Mouse (Mus musculus) kidney, embryonic 15.5 days (tissue): ENCODE results near the gene Cox15. TPM values are rescaled to one million over a fixed set of nuclear protein-coding genes. Genes with fewer than 3 reads are reported as not detected.

Experiments
- ATAC-seq: fragments of 200-750 bp; cut with Nextera tagmentation; replicated peaks from 2 replicates; pipeline ENCODE4 v1.8.0; 2017; ENCODE audit warnings: moderate TSS enrichment; ENCODE audit not compliant: low FRiP score
- H3K27ac ChIP-seq: fragments of 300-500 bp; sonication (generic); 2 replicates; pipeline ENCODE4 v1.5.1; 2015; ENCODE audit warnings: mild to moderate bottlenecking, inconsistent platforms
- H3K27me3 ChIP-seq: fragments of 300-500 bp; sonication (generic); 2 replicates; pipeline ENCODE4 v1.6.1; 2015; ENCODE audit warnings: inconsistent platforms
- H3K36me3 ChIP-seq: fragments of 300-500 bp; sonication (generic); 2 replicates; pipeline ENCODE4 v1.6.1; 2015; ENCODE audit warnings: inconsistent platforms
- H3K4me1 ChIP-seq: fragments of 300-500 bp; sonication (generic); 2 replicates; pipeline ENCODE4 v1.6.1; 2015; ENCODE audit warnings: inconsistent platforms
- H3K4me2 ChIP-seq: fragments of 300-500 bp; sonication (generic); 2 replicates; pipeline ENCODE4 v1.6.1; 2015; ENCODE audit warnings: moderate library complexity, mild to moderate bottlenecking, inconsistent platforms
- H3K4me3 ChIP-seq: fragments of 300-500 bp; sonication (generic); replicated peaks from 2 replicates; pipeline ENCODE4 v1.5.1; 2015; ENCODE audit warnings: mild to moderate bottlenecking, inconsistent platforms
- H3K9ac ChIP-seq: fragments of 300-500 bp; sonication (generic); 2 replicates; pipeline ENCODE4 v1.6.1; 2015; ENCODE audit warnings: mild to moderate bottlenecking, inconsistent platforms
- H3K9me3 ChIP-seq: fragments of 300-500 bp; sonication (generic); replicated peaks from 2 replicates; pipeline ENCODE4 v1.6.1; 2016; ENCODE audit warnings: inconsistent platforms
- WGBS: fragments of 180-500 bp; shearing (Covaris S2); methylation state at CpG from one replicate; pipeline ENCODE4 v1.1.7; 2015; ENCODE audit warnings: mixed read lengths; 5-methylcytosine and 5-hydroxymethylcytosine counted together
- polyA plus RNA-seq: library from polyadenylated mRNA; unstranded; fragments of >200 nt; fragmentation: Nextera tagmentation; extraction: Ambion mirVana; gene quantifications from 2 replicates; pipeline ENCODE4 v1.2.1, GENCODE M21; 2015

Cox15 gene
- polyA plus RNA-seq, 1 experiment from 2014 or later = 13.1 TPM

DNA sequence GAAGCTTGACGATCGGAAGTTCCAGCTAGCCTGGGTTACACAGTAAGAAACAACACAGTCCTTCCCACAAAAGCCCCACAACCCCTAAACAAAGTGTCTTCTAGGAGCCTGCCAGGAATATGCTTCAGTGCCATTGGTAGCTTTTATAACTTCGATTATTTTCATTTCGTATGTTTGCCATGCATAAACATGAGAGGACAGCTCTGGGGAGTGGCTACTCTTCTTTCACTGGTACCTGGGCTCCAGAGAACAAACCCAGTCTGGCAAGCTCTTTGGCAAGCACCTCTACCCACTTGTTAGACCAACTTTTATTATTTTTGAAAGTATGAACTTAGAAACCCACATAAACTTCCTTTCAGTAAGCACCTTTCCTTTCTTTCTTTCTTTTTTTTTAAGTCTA is 23.8 kb upstream of the Cox15 start:
- ATAC-seq = no peak
- H3K9me3 ChIP-seq = no peaks in the 10 kb centered on the region
- H3K27me3 ChIP-seq = no peaks in the 10 kb centered on the region
- H3K4me3 ChIP-seq = no peak overlapping the region
- 75% methylated on average over 4 of the region's 4 CpGs for WGBS
- 0 out of 2 replicates have a peak, but pooled peaks cover 3% of the 10 kb centered on the region for H3K4me1 ChIP-seq
- no peaks in the 10 kb centered on the region for H3K36me3 ChIP-seq
- H3K27ac ChIP-seq = no peak overlapping the region
- no peak overlapping the region for H3K9ac ChIP-seq
- H3K4me2 ChIP-seq = no peak overlapping the region

DNA sequence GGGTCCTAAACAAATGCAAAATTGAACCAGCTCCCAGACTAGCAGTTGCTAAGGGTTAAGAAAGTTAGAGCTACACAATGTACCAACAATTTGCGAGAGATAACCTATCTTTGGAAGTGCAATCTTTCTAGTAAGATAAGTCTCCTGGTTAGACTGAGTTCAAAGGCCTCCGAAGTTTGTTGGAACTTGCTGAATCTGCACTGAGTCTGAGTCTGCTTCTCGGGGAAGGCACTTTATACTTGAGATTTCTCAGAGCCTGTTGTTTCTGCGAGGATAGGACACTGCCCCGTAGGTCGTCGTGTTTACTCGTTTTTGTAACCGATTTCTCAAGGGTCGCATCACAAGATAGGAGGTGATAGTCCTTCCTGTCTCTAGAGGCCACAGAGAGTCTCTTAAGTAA is 22.6 kb upstream of the Cox15 start:
- Histone ChIP-seq H3K4me1 (0 out of 2 replicates have a peak, but pooled peaks cover 3% of the 10 kb centered on the region), H3K27me3 (no peaks in the 10 kb centered on the region), H3K9ac (no peak overlapping the region), H3K9me3 (no peaks in the 10 kb centered on the region), H3K27ac (no peak overlapping the region), H3K4me2 (no peak overlapping the region), H3K4me3 (no peak overlapping the region), H3K36me3 (no peaks in the 10 kb centered on the region)
- 67% methylated on average over 10 of the region's 10 CpGs for WGBS
- no peak for ATAC-seq

DNA sequence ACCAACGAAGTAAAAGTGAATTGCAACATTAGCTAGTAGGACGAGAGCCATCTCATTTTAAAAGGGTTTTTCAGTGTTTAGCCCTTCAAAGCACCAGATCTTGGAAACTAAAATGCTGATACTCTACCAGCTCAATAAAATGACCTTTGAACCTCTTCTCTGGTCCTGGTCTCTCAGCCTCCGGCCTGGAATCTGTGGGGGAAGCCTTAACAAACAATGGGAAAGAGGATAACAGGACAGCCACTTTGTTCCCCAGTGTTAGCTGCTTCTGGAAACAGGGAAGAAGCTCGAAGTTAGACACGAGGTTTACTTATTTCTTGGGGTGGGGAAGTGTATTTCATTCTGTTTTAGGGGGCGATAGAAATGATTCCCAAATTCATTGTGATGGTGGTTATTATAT is 19.5 kb upstream of the Cox15 start:
- 74% methylated on average over 6 of the region's 6 CpGs for WGBS
- Histone ChIP-seq H3K9ac (no peak overlapping the region), H3K27me3 (no peaks in the 10 kb centered on the region), H3K36me3 (0 out of 2 replicates have a peak, but pooled peaks cover 4% of the 10 kb centered on the region), H3K27ac (no peak overlapping the region), H3K4me2 (no peak overlapping the region), H3K9me3 (no peaks in the 10 kb centered on the region), H3K4me1 (0 out of 2 replicates have a peak, but pooled peaks cover 3% of the 10 kb centered on the region), H3K4me3 (no peak overlapping the region)
- ATAC-seq = no peak

DNA sequence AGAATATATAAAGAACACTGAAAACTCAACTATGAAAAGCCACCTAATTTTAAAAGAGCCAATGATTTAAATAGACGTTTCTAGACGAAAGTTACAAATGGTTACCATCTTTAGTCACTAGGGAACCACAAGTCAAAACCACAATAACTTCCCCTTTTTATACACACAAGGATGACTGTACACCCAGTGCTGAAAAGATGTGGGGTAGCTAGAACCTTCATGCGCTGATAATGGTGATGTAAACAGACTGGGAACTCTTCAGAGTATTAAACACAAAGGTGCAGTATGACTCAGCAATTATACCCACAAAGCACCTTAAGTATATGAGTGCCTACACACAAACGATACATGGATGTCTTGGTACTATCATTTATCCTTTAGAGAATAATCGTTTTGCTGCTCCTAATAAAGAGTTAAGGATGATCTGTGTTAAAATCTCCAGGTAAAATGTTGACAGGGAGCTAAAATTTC is 18.7 kb upstream of the Cox15 start:
- Histone ChIP-seq H3K4me2 (no peak overlapping the region), H3K4me3 (no peak overlapping the region), H3K36me3 (0 out of 2 replicates have a peak, but pooled peaks cover 4% of the 10 kb centered on the region), H3K4me1 (0 out of 2 replicates have a peak, but pooled peaks cover 3% of the 10 kb centered on the region), H3K9ac (no peak overlapping the region), H3K9me3 (no peaks in the 10 kb centered on the region), H3K27me3 (no peaks in the 10 kb centered on the region), H3K27ac (no peak overlapping the region)
- WGBS = 90% methylated on average over 5 of the region's 5 CpGs
- ATAC-seq = no peak

DNA sequence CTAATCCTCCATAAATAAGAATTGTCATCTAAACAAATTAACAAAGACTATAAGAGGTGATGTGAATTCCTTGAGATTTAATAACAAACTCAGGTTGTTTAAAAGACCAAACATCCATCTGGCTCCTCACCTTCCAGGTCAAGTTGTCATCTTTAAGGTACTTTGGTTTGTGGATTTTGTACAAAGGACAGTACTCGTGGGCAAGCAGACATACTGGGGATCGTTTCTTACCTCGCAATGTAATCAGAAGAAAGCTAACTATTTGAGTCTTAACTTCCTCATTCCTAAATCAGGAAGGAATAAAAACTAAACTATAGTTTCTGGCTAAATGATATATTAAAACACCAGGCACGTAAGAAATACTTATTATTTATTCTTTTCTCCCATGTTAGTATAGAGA is 17.8 kb upstream of the Cox15 start:
- no peak overlapping the region for H3K9ac ChIP-seq
- 0 out of 2 replicates have a peak, but pooled peaks cover 3% of the 10 kb centered on the region for H3K4me1 ChIP-seq
- no peak for ATAC-seq
- no peaks in the 10 kb centered on the region for H3K27me3 ChIP-seq
- no peak overlapping the region for H3K4me2 ChIP-seq
- H3K36me3 ChIP-seq = 0 out of 2 replicates have a peak, but pooled peaks cover 4% of the 10 kb centered on the region
- H3K9me3 ChIP-seq = no peaks in the 10 kb centered on the region
- WGBS = 86% methylated on average over 4 of the region's 4 CpGs
- H3K27ac ChIP-seq = no peak overlapping the region
- no peak overlapping the region for H3K4me3 ChIP-seq

DNA sequence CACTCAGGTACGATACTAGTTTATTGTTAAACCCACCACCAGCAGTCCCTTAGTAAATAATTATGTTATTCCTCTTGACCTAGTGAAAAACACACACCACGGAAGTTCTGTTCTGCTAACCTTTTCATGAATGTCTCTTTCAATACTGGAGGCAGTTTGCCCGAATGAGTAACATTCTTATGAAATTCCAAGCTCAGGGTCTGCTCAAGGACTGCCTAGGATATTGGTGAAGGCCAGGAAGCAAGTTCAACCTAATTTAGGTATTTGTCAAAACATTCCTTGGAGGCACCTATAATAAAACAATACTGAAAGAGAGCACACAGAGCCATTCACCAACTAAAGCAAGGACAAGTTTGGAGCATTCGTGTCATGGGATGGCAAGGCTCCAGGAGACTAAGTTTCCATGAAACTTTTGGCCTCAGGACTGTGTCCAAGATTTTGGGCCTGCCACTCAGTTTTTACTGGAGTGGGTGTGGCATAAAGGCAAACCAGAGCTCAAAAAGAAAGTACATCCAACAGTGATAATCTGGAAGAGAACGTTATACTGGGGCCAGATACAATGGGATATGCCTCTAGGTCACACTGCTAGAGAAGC is 16.7 kb upstream of the Cox15 start:
- Histone ChIP-seq H3K9ac (no peak overlapping the region), H3K4me1 (0 out of 2 replicates have a peak, but pooled peaks cover 3% of the 10 kb centered on the region), H3K4me2 (no peak overlapping the region), H3K4me3 (no peak overlapping the region), H3K36me3 (0 out of 2 replicates have a peak, but pooled peaks cover 4% of the 10 kb centered on the region), H3K9me3 (no peaks in the 10 kb centered on the region), H3K27me3 (no peaks in the 10 kb centered on the region), H3K27ac (peak overlapping the region; percentile 27; the same call in 1 of the 2 replicates)
- no peak for ATAC-seq
- WGBS = 84% methylated on average over 5 of the region's 5 CpGs

DNA sequence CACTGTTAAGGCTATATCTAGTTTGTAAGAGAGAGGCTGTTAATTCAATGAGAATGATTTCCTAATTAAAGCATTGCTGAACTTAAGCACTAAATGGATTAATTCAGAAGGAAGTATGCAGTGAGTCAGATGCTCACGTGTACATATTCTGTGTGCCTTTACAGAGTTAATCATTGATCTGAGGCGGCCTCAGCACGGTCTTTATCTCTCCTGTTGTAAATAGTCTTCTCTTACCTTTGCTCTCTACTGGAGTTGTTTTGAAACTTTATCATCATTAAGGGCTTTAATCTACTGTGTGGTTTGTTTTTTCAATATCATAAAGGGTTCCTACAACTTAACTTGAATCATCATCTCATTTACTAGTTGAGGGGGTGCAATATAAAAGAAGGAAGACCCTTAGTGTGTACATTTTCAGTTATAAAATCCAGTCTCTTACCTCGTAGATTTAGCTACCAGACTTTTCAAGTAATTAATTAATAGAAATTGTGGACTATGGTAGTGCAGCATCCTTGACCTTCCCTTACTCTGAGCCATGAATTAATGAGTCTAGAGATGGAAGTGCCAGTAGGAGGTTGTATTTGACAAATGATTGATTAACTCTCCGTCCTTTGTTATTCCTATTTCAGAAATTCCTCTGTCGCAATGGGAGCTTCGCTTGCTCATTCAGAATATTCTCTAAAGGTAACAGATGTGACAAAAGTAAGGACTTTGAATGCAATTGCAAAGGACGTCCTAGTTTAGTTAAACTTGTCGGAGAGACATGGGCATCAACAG is 14.9 kb upstream of the Cox15 start:
- no peak overlapping the region for H3K4me2 ChIP-seq
- 0 out of 2 replicates have a peak, but pooled peaks cover 3% of the 10 kb centered on the region for H3K4me1 ChIP-seq
- ATAC-seq = peak; percentile 60; the same call in 1 of the 2 replicates
- H3K27me3 ChIP-seq = no peaks in the 10 kb centered on the region
- no peak overlapping the region for H3K4me3 ChIP-seq
- WGBS = 70% methylated on average over 9 of the region's 9 CpGs
- H3K9ac ChIP-seq = no peak overlapping the region
- H3K9me3 ChIP-seq = no peaks in the 10 kb centered on the region
- no peak overlapping the region for H3K27ac ChIP-seq
- H3K36me3 ChIP-seq = 0 out of 2 replicates have a peak, but pooled peaks cover 4% of the 10 kb centered on the region

DNA sequence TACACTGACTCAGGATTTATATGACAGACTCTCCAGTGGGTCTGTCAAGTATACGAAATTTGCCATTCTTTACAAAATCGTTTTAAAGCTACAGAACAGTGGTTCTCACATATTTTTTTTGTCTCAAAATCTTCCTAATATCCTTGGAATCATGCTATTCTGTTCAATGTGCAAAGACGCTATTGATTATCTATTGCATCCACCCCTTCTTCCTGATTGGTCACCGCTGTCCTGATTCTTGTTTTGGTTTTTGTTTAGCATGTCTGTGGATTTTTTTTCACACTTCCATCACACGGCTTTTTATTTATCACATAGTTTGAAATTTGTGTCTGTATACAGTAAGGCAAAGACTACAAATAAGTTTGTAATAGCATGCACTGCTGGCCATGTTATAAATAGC is 13.7 kb upstream of the Cox15 start:
- H3K27me3 ChIP-seq = no peaks in the 10 kb centered on the region
- H3K4me3 ChIP-seq = no peak overlapping the region
- 0 out of 2 replicates have a peak, but pooled peaks cover 4% of the 10 kb centered on the region for H3K36me3 ChIP-seq
- no peak for ATAC-seq
- no peak overlapping the region for H3K9ac ChIP-seq
- H3K9me3 ChIP-seq = no peaks in the 10 kb centered on the region
- no peak overlapping the region for H3K27ac ChIP-seq
- no peak overlapping the region for H3K4me2 ChIP-seq
- 90% methylated on average over 5 of the region's 5 CpGs for WGBS
- H3K4me1 ChIP-seq = no peaks in the 10 kb centered on the region

DNA sequence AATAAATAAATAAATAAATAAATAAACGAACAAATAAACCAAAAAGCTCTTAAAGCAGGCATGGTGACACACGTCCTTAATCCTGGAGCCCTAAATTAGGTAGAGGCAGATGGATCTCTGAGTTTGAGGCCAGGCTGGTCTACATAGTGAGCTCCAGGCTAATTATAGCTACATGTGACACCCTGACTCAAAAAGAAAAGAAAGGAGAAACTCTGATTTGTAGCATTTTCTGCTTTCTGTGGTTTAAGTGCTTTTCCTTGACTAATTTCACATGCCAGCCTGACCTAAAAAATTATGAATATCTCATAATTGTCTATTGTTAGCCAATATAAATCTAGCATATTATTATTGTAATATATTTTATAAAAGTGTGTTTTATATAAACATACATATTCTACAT is 9.6 kb upstream of the Cox15 start:
- ATAC-seq = no peak
- Histone ChIP-seq H3K4me3 (no peak overlapping the region), H3K9ac (no peak overlapping the region), H3K27ac (no peak overlapping the region), H3K4me2 (no peak overlapping the region), H3K36me3 (peaks cover 7% of the 10 kb centered on the region; the same call in 1 of the 2 replicates), H3K9me3 (no peaks in the 10 kb centered on the region), H3K4me1 (no peaks in the 10 kb centered on the region), H3K27me3 (no peaks in the 10 kb centered on the region)
- 72% methylated on average over 2 of the region's 2 CpGs for WGBS

DNA sequence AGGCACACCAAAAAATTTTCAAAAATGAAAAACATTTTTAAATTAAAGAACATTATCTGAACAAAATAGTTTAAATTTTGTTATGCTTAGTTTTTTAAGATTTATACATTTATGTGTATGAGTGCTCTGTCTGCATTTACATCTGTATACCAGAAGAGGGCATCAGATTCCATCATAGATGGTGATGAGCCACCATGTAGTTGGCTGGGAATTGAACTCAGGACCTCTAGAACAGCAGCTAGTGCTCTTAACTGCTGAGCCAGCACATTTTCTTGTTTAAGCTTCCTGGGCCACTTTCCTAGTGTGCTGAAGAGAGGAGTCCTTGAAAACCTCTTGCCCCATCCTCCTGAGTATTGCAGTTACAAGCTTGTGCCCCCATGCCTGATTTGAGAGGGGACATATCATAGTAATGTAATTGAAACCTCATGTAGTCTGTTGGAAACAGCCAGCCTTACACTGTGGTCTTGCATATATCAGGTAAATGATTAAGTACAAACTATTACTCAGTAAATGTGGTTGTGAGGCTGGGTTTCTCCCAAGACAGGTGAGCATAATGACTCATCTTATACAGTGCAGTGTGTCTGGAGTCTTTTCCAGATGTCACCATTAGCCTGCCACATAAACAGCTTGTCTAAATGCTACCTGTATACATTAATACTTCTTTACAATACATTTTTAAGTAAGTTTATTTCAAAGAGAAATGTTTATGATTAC is 8.9 kb upstream of the Cox15 start:
- Histone ChIP-seq H3K9me3 (no peaks in the 10 kb centered on the region), H3K4me2 (no peak overlapping the region), H3K4me1 (no peaks in the 10 kb centered on the region), H3K27ac (no peak overlapping the region), H3K36me3 (peaks cover 7% of the 10 kb centered on the region; the same call in 1 of the 2 replicates), H3K4me3 (no peak overlapping the region), H3K27me3 (no peaks in the 10 kb centered on the region), H3K9ac (no peak overlapping the region)
- ATAC-seq = no peak

DNA sequence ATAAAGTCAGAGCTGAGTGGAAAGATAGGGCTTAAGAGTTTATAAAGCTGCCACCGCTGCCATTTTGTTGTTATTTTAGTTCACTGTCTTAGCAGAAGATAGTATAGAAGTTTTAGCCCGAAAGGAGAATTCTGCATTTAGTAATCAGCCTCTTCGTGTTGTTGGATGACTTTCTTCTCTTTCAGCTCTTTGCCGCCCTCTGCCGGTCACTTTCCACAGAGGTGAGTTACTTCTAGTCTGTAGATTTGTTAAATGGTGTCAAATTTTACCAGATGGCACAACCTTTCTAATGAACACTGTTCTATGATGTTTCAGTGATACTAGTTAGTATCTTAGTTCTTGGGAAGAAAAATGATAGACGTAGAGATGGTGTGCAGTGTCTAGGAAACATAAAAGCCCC is 7.7 kb upstream of the Cox15 start:
- no peaks in the 10 kb centered on the region for H3K9me3 ChIP-seq
- H3K4me3 ChIP-seq = no peak overlapping the region
- H3K27ac ChIP-seq = no peak overlapping the region
- no peaks in the 10 kb centered on the region for H3K27me3 ChIP-seq
- H3K9ac ChIP-seq = no peak overlapping the region
- no peak for ATAC-seq
- H3K4me1 ChIP-seq = no peaks in the 10 kb centered on the region
- H3K36me3 ChIP-seq = peaks cover 7% of the 10 kb centered on the region; the same call in 1 of the 2 replicates
- WGBS = 22% methylated on average over 6 of the region's 6 CpGs
- H3K4me2 ChIP-seq = no peak overlapping the region

DNA sequence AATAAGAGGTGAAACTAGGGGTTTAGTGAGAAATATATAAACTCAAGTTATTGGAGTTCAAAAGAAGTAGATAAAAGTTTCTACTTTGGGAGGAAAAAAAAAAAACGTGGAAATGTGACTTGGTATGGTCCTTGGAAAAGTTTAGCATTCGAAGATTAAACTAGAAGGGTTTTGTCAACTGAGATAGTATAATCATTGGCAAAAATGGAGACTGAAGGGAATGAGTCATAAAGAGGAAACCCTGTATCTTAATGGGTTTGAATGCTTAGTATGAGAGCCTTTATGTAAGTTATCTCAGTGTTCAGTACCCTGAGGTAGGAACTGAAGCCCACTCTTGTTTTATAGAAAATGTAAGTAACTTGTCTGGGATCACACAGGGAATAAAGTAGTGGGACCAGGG is 2.1 kb upstream of the Cox15 start:
- Histone ChIP-seq H3K9me3 (no peaks in the 10 kb centered on the region), H3K4me2 (no peak overlapping the region), H3K36me3 (peaks cover 16% of the 10 kb centered on the region), H3K4me3 (no peak overlapping the region), H3K4me1 (peaks cover 14% of the 10 kb centered on the region), H3K27ac (no peak overlapping the region), H3K27me3 (no peaks in the 10 kb centered on the region), H3K9ac (no peak overlapping the region)
- 67% methylated on average over 2 of the region's 2 CpGs for WGBS
- no peak for ATAC-seq
